Mouse (Mus musculus) layer of hippocampus, postnatal 10 days (tissue): ENCODE data around the gene Map3k13. TPM values are rescaled to one million over a fixed set of nuclear protein-coding genes. Genes with fewer than 3 reads are reported as not detected.
A peak's percentile ranks its signal among the peaks of the same experiment; 100 is the strongest.

Source experiments
- DNase-seq, 2 experiments: peaks; one replicate each; pipeline ENCODE4 v3.0.0; 2021; ENCODE audit warnings: low spot score in 2 of 2
- total RNA-seq, 2 experiments: library from RNA; stranded (reverse); gene quantifications; 2 replicates each; pipeline ENCODE4 v1.2.3; 2021

The Map3k13 gene
- total RNA-seq, 2 experiments from 2014 or later, result 13.5 to 15.1 TPM

DNA sequence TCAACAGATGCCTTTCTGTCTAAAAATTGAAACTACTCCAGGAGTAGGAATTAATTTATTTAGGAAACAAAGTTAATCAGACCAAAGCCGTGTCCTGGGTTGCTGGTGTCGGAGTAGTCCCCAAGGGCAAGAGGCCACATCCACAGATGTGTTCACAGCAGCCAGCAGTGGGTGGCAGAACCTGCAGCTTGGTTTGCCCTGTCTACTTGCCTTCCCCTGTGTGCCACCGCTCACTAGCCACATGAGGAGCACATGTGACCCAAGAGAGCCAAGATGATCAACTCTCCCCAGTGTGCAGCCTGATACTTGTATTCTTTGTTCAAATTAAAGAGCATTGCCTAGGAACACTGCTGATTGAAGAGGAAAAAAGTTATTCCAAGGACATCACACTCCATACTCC, 54.3 kb downstream of the Map3k13 start:
- DNase-seq, result no peak

DNA sequence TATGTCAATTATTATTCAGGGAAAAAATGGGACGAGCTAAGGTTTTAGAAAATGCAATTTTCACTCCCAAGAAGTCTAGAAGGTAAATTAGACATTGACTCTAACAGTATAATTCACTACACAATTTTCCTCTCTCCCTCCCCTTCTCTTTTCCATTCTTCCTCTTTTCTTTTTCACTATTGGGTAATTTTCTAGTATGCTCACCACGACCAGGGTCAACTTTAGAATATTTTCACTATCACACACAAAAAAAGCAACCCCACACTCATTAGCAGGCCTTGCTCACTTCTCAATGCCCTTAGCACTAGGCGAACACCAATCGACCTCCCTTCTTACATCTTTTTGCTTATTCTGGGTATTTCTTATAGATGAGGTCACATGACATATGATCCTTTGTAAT, 54.7 kb downstream of the Map3k13 start:
- no peak for DNase-seq

DNA sequence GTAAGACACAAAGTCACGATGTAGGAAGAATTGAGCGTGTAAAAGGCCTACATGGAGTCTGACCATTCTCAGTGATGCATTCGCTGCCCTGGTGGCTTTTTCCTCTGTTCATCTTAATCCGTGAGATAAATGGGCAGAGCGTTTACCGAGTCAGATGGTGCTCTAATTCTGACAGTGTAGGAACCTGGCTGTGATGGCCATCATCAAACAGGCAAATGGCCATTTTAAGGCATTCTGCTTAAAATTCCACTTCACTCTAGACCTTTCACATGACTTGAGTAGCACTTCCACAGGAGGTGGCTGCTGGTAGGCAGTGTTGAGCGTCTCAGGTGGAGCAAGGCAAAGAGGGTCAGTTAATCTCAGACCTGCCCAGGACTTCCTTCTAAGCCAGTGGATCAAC, 58.2 kb downstream of the Map3k13 start:
- no peak for DNase-seq

DNA sequence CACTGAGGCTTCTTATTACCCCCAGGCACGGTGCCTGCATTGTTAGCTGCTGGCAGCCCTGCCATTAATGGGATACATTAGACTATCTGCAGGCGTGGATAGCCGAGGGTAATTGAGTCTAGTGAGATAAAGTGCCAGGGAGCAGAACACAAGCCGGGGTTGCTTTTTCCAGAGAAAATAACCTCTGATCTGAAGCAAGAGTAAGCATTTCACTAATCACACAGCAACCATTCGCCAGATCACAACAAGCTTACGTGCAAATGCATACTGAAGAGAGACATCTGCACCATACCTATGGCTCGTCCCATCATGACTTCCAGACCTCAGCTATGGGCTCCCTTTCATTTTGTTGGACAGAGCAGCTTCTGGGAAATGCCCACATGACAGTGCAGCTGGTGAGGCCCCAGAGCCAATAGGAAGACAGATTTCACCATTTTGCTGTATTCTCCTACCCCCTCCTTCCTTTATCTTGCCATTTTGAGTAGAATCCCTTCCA, 59.3 kb downstream of the Map3k13 start:
- DNase-seq, result peak in 1 of 2 experiments; percentile 18

DNA sequence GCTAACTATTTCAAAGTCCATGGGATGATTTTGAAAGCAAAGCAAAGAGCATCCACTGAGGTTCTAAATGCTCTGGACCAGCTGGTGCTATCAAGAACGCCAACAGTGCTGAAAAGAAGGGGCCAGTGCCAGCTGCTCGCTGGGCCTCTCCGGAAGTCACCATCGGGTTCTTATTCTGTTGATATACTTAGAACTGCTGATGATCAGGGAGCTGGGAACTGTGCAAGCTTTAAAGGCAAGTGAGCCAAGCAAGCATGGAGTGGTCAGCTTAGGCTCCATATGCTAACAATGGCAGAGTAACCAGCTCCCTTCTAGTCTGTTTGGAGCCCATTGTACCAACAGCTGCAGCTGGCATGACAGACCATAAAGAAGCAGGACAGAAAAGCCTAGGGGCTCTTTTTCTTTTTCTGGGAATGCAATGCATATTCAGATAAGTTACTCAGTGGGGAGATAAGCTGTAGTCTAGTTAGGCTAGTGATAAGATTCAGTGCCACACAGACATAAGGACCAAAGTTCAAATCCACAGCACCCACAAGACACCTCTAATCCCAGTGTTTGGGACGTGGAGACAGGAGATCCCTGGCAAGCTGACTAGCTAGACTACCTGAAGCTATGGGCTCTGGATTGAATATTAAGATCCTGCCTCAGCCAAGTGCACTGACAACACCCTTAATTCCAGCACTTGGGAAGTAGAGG, 60.6 kb downstream of the Map3k13 start:
- no peak for DNase-seq

DNA sequence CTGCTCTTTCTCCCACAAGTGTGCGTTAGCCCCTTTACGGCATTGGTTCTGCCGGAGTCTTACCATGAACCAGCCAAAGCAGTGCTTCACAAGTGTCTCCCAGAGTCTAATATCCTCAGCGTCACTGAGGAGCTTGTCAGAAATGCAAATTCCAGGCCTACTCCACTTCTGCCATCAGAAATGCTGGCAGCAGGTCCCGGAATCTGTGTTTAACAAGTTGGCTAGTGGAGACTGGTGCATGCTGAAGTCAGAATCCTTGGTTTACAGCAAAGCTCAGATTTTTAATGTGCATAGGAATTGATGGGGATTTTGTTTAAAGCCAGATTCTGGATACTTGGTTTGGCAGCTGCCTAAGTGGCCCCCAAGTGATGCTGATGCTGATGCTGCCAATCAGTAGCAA, 62.0 kb downstream of the Map3k13 start:
- DNase-seq, result no peak

DNA sequence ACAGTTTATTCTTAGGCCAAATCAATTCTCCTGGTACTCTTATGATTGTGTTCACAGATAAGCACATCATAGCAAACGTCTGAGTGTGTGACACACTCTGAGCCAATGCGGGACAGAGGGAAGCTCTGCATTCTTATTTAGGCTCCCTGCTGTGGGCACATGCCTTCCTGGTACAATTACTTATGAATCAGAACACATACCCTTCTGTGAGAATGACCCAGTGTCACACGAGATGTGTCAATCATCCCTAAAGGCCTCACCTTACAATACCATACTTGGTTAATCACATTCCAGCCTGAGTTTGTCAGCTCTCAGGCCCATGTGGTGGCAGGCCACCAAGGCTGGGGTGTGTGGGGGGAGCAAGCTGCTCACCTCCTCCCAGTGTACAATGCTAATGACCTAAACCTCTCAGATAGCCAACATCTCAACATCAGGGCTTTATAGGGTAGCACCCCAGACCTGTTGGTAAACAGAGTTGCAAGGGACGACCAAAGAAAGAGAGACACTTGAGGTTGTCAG, 63.0 kb downstream of the Map3k13 start:
- DNase-seq, result no peak

DNA sequence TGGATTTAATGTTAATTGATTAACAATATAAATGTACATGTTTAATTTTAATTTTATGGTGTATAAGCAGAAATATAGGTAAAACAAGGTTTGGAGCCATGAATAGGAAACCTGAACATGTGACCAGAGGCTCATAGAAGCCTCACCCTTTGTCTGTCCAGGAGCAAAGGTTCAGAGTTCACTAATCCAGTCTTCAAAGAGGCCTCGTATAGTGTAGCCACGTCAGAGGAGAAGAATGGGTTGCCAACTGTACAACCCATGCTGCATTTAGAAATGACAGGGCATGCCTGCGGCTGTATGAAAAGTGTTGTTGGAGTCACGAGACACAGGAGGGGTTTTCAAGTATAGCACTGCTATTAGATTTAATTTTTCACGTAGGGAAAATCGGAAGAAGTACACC, 64.0 kb downstream of the Map3k13 start:
- no peak for DNase-seq

DNA sequence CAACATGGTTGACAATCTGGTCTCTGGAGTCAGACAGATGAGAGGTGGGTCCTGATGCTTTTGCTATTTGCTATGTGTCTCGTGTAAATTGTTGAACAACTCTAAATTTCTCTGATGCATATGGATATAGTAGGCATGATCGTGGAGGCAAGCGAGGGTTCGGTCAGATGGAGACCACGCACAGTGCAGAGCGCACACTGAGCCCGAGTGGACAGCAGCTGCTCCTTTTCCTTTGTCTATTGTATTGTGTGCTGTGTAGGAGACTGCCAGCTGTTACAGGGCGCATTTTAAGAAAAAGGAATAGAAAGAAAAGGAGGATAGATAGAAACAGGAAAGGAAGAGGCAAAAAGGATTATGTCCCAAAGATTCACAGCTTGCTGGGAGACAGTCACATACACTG, 64.7 kb downstream of the Map3k13 start:
- no peak for DNase-seq

DNA sequence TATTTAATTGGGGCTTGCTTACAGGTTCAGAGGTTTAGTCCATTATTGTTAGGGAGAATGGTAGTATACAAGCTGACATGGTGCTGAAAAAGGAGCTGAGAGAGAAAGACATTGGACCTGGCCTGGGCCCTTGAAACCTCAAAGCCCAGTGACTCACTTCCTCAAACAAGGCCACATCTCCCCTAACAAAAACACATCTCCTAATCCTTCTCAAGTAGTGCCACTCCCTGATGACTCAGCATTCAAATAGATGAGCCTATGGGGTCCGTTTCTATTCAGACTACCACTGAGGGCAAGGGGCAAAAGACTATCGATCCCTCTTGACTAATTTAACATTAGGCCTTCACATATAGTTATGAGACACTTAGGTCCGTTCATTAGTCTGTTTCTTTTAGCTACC, 68.3 kb downstream of the Map3k13 start:
- DNase-seq, result no peak

DNA sequence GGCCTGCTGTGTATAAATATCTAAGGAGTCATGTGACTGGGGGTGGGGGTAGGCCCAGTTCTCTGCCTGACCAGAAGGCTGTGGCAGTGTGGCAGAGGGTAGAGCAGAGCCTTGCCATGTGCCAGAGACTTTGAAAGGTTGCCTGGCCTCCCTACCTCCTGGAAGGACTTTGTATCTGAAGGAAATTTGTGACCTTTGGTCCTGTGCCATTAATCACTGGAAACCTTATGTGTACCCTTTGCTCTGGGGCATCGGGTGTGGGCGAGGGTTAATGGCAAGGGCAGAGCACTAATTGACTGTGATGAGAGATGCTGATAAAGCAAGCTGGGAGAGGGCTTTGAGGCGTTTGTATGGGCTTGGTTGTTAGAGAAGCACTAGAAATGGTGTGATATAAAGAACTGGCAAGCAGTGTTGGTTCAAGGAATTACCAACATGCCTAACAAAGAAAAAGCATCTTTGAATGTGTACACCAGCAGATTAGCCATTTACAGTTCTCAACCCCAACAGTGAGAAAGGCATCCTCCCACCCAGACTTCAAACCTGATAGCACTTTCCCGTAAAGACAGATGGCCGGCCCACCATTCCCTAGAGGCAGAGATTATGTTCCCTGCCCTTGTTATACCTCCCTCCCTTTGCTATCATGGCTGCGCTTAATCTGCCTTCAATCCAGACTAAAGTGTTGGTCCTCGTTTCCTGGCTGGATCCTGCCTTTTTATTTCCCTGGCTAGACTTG, 71.3 kb downstream of the Map3k13 start:
- DNase-seq, result no peak

DNA sequence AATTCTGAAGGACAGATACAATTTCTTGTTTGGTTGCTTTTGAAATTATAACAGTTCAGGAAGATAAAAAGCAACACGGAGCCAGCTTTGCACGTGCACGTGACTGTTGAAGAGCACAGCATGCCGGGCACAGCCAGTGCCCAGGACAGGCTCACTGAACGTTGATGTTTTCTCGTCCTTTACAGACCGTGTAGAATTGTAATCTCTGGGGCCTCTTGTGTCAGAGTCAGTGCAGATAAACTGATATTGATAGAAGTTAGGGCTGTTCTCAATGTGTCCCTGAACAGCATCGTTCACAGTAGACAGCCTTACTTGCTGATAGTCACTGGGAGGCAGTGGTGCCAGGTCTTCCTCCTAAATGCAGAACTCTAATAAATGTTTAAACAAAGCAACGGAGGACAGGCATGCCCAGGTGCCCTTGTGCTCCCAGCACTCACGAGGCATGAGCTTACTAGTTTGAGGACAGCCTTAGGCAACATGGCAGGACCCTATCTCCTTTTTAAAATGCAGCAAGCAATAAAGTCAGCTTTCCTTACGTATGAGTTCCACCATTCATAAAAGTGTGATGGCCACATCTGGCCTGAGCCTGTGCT, 71.9 kb downstream of the Map3k13 start:
- DNase-seq, result no peak

DNA sequence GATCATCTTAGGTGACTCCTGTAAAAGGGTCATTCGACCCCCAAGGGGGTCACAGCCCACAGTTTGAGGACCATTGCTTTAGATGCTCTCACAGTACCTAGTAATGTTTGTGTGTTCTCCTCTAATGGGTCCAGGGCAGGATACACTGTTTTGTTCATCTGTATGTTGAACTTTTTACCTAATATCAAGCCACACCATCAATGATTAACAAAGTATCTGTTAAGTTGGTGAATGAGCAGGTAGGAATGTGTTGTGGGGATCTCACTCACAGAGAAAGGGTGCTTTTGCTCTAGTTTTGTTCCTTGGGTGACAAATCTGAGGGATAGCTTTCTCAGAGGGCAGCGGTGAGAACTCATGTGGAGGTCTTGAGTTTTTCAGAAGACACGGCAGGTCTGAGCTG, 73.6 kb downstream of the Map3k13 start:
- DNase-seq, result no peak

DNA sequence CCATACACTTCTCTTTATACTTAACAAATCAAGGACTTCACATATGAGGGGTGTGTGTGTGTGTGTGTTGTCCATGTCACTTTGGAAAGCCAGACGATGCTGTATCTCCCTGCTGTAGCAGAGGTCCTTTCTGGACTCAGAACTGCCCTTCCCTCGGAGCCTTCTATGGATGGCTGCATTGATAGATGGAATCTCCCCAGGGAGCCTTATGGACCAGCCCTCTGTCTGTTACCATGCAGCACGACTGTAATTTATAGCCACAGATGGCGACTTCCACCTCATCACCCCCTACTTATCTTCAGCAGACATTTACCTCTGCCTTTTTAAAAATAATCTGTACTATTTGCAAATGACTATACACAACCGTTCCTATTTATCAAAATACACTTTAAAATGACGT, 74.5 kb downstream of the Map3k13 start:
- DNase-seq, result no peak

DNA sequence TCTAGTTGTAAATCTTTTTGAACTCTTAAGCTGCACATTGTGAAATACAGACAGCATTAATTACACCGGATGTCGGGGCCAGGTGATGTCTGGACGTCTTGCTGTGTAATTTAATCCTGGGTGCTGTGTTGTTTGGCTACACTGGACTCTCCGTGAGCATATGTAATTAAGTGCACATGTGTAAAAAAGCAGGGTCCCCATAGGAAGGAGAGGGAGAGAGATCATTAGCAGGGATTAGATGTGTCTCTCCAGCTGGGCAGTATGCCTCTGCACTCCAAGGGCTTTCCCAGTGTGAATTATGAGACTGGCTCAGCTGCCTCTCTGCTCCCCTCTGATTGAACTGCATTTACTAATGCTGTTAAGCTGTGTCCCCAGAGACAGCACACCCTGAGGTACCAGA, 75.7 kb downstream of the Map3k13 start:
- no peak for DNase-seq

DNA sequence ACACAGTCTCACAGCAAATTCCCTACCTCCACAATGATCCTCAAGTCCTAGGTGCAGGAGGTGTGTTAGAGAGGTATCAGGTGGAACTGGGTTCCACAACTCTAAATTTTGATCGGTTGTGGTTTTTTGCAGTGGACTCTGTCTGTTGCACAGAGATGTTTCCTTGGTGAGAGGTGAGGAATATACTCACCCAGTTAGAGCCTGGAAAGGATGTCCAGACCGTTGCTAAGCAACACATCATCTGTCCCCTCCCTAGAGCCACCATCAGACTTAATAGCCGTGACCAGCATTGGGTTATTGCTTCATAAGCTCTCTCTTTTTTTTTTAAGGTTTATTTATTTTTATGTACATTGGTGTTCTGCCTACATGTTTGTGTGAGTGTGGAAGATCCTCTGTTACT, 83.6 kb downstream of the Map3k13 start:
- DNase-seq, result no peak

DNA sequence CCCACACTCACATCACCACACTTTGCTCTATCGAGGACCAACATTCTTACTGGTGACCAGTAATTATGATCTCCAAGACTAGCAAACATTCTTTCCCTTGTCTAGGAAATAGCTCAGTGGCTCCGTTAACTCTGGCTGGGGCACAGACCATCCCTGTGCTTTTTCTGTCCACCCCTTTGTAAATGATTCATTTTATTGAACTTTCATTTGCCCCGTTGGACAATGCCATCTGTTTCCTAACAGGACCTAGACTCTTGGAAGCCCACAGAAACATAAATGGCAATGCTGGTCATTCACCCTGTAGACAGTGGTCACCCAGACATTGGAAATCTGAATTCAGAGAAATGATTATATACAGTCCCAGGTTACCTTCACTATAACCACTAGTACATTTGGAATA, 84.7 kb downstream of the Map3k13 start:
- no peak for DNase-seq

DNA sequence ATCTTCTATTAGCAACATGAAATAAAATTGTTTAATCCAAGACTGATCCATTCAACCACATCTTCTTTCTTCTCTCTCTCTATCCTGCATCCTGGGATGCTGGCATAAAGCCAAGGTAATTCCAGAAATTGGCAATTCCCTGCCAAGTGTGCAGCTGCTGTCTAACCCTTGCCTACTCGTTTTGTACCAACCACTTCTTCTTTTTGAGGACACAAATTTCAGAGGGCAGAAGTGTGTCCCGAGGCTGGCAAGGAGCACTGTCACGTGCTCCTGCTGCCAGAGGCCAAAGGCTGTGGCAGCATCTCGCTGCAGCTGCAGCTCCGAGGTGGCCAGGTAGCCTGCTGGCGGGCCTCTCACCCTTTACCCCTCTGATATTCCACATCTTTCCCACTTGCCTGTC, 87.0 kb downstream of the Map3k13 start:
- peak in 1 of 2 experiments; percentile 36 for DNase-seq

DNA sequence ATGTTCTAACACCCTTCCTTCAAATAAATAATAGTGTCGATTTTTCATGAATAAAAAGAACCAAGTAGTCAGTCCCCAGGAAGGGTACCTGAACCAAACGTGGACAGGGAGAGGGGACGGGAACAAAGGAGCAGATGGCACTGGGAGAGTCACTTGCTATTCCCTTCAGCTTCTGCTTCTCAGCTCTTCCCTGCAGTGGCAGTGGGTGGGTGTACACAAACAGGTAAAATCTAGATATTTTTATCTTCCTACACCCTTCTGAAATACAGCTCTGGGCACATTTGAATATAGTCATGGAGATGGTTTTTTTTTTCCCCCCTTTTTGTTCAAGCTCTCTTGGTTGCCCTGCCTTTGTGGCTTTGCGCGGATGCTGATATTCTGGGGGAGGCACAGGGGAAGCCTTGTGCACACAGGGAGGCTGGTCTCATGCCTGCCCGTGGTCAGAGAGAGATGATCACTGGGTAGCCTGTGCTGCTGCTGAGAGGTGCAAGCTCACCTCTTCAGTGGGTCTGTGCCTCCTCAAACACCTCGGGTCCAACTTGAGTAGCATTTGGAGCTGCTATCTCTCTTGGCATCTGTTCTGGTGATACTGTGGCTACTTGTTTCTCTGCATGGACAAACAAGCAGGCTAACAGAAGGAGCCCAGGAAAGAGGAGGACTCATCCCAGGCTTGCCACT, 87.6 kb downstream of the Map3k13 start:
- no peak for DNase-seq

DNA sequence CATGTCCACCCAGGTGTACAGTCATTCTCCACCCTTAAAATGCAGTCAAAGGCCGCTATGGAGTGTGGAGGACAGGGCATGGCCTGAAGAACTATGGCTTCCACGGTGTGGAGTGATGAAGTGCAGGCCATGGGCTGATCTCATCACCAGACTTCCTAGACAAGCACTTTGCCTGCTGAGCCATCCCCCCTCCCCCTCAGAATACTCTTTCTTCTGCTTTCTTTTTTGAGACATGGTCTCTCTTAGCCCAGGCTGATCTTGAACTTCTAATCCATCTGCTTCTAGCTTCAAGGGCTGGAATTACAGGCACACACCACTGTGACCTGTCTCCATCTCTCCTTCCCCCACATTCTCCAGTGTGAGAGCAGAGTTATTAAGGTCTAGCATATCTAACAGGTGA, 93.5 kb downstream of the Map3k13 start:
- DNase-seq, result no peak

DNA sequence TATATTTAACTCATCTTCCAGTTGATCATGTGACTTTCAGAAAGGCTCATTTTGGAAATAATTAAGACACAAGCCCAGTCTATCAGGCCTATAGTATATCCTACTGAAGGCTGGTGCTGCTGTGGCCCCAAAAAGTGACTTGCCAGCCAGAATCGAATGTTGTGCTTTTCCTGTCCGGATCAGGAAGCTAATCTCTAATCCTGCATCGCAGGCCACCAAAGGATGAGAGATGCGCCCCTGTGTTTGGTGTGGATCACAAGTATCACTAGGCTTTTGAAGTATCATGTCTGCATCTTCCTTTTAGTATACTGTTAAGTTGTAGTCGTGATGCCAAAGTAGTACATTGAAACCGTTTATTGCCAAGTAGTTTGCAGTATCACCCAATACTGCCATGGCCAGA, 99.7 kb downstream of the Map3k13 start:
- no peak for DNase-seq

DNA sequence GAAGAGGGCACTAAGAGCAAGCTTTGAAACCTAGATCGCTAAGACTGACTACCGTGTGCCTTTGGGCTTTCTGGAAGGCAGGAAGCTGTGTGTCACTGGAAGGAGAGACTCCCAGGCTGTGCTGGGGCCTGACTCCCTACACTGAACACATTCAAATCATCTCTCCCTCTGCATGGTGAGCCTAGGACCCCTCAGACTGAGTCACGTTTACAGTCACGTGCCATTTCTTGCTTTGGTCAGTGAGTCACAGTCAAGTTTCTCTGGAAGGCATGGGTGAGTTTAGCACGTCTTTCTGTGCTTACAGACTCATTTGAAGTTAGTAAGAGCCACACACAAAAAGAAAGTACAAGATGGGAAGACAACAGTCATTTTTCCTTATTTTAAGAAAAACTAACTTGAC, 107.1 kb downstream of the Map3k13 start:
- DNase-seq, result no peak
